Mouse (Mus musculus) limb, embryonic 14.5 days (tissue): Measurements from ENCODE around the gene Tfdp1. TPM values are rescaled to one million over a fixed set of nuclear protein-coding genes. Genes with fewer than 3 reads are reported as not detected.
A peak's percentile ranks its signal among the peaks of the same experiment; 100 is the strongest.

ENCODE experiments used
- ATAC-seq: fragments of 200-750 bp; cut with Nextera tagmentation; 2 replicates; pipeline ENCODE4 v1.8.0; 2017; ENCODE audit warnings: low read depth, moderate number of reproducible peaks, moderate TSS enrichment; ENCODE audit not compliant: low FRiP score
- DNase-seq: peaks from one replicate; pipeline ENCODE4 v3.0.0-alpha.2; 2015; ENCODE audit warnings: low spot score
- H3K27ac ChIP-seq: fragments of 300-500 bp; sonication (generic); replicated peaks from 2 replicates; pipeline ENCODE4 v1.5.1; 2014; ENCODE audit warnings: low read depth, mild to moderate bottlenecking, low read length, moderate library complexity, mixed read lengths
- H3K27me3 ChIP-seq: fragments of 300-500 bp; sonication (generic); 2 replicates; pipeline ENCODE4 v1.6.1; 2014; ENCODE audit warnings: low read length, mixed read lengths; ENCODE audit not compliant: control insufficient read depth, insufficient read depth
- H3K36me3 ChIP-seq: fragments of 300-500 bp; sonication (generic); 2 replicates; pipeline ENCODE4 v1.6.1; 2014; ENCODE audit warnings: mild to moderate bottlenecking, low read length, moderate library complexity, mixed read lengths; ENCODE audit not compliant: control insufficient read depth, insufficient read depth
- H3K4me1 ChIP-seq: fragments of 300-500 bp; sonication (generic); 2 replicates; pipeline ENCODE4 v1.6.1; 2014; ENCODE audit warnings: antibody characterized with exemption, low read length, mixed read lengths; ENCODE audit not compliant: control insufficient read depth, insufficient read depth
- H3K4me2 ChIP-seq: fragments of 300-500 bp; sonication (generic); replicated peaks from 2 replicates; pipeline ENCODE4 v1.6.1; 2014; ENCODE audit warnings: low read depth, mild to moderate bottlenecking, low read length, moderate library complexity; ENCODE audit not compliant: severe bottlenecking
- H3K4me3 ChIP-seq: fragments of 300-500 bp; sonication (generic); replicated peaks from 2 replicates; pipeline ENCODE4 v1.5.1; 2014; ENCODE audit warnings: low read length
- H3K9ac ChIP-seq: fragments of 300-500 bp; sonication (generic); 2 replicates; pipeline ENCODE4 v1.6.1; 2014; ENCODE audit warnings: mild to moderate bottlenecking, low read depth, low read length, moderate library complexity; ENCODE audit not compliant: severe bottlenecking
- H3K9me3 ChIP-seq: fragments of 300-500 bp; sonication (generic); 2 replicates; pipeline ENCODE4 v1.6.1; 2016; ENCODE audit warnings: low read length; ENCODE audit not compliant: control insufficient read depth
- POLR2A ChIP-seq: fragments of 200-500 bp; IDR thresholded peaks from 2 replicates; pipeline ENCODE4 v1.8.0; 2012; ENCODE audit warnings: inconsistent platforms, mild to moderate bottlenecking, moderate library complexity, borderline replicate concordance; ENCODE audit not compliant: insufficient read depth, insufficient read length; ENCODE audit errors: extremely low read depth
- WGBS: fragments of 180-500 bp; shearing (Covaris S2); extraction: QIAGEN DNeasy Blood & Tissue Kit; methylation state at CpG from one replicate; pipeline ENCODE4 v1.1.7; 2014; 5-methylcytosine and 5-hydroxymethylcytosine counted together
- polyA plus RNA-seq, 2 experiments: library from polyadenylated mRNA; depleted of rRNA in 1 of 2; stranded (reverse) in 1 of 2; unstranded in 1 of 2; fragments of >200 nt; fragmentation: Nextera tagmentation in 1 of 2; extraction: Ambion mirVana in 1 of 2; gene quantifications; 2 replicates each; pipeline versions ENCODE4 v1.2.1 to v1.2.3; 2012 to 2014

The Tfdp1 gene
- polyA plus RNA-seq, 2 experiments, result 162 to 230 TPM

- TF ChIP-seq POLR2A, result no peak
- ATAC-seq (no peak), DNase-seq (no peak)
- Histone ChIP-seq H3K36me3 (peaks cover 44% of the 10 kb centered on the region), H3K4me1 (peaks cover 10% of the 10 kb centered on the region; the same call in 1 of the 2 replicates), H3K27me3 (no peaks in the 10 kb centered on the region), H3K9me3 (no peaks in the 10 kb centered on the region), H3K4me3 (peak overlapping the region; percentile 82), H3K9ac (peak overlapping the region; percentile 93), H3K4me2 (peak overlapping the region; percentile 77), H3K27ac (no peak overlapping the region; the same call in 1 of the 2 replicates)
- WGBS, result 2% methylated on average over 11 of the region's 11 CpGs
These were observed 1.1 kb downstream of the Tfdp1 start for GRCm38 (mm10) chr8:13339646-13339990.

GRCm38 (mm10) chr8:13340650-13341049 is 2.1 kb downstream of the Tfdp1 start:
- peak overlapping the region; percentile 93 for H3K9ac ChIP-seq
- peak overlapping the region; percentile 77; the same call in 1 of the 2 replicates for H3K4me2 ChIP-seq
- H3K4me1 ChIP-seq, result peaks cover 10% of the 10 kb centered on the region; the same call in 1 of the 2 replicates
- H3K4me3 ChIP-seq, result peak overlapping the region; percentile 82
- no peaks in the 10 kb centered on the region for H3K9me3 ChIP-seq
- no peaks in the 10 kb centered on the region for H3K27me3 ChIP-seq
- DNase-seq, result no peak
- ATAC-seq, result no peak
- H3K27ac ChIP-seq, result no peak overlapping the region
- no peak for TF ChIP-seq POLR2A
- peaks cover 54% of the 10 kb centered on the region for H3K36me3 ChIP-seq
- WGBS, result 82% methylated on average over 8 of the region's 8 CpGs

- 87% methylated on average over 2 of the region's 2 CpGs for WGBS
- TF ChIP-seq POLR2A, result no peak
- peaks cover 71% of the 10 kb centered on the region for H3K36me3 ChIP-seq
These were observed 3.8 kb downstream of the Tfdp1 start for GRCm38 (mm10) chr8:13342340-13342739.

GRCm38 (mm10) chr8:13343134-13343533 is 4.6 kb downstream of the Tfdp1 start:
- Histone ChIP-seq H3K4me1 (peaks cover 10% of the 10 kb centered on the region; the same call in 1 of the 2 replicates), H3K9ac (no peak overlapping the region), H3K4me3 (no peak overlapping the region), H3K9me3 (no peaks in the 10 kb centered on the region), H3K4me2 (no peak overlapping the region), H3K27me3 (no peaks in the 10 kb centered on the region), H3K36me3 (peaks cover 79% of the 10 kb centered on the region), H3K27ac (no peak overlapping the region)
- no peak for TF ChIP-seq POLR2A
- WGBS, result 92% methylated on average over 4 of the region's 4 CpGs
- ATAC-seq (no peak), DNase-seq (no peak)

More at GRCm38 (mm10) chr8:13342340-13342739, 3.8 kb downstream of the Tfdp1 start:
- DNase-seq, result no peak
- Histone ChIP-seq H3K4me2 (no peak overlapping the region), H3K9ac (no peak overlapping the region; the same call in 1 of the 2 replicates), H3K4me3 (no peak overlapping the region), H3K4me1 (peaks cover 10% of the 10 kb centered on the region; the same call in 1 of the 2 replicates), H3K9me3 (no peaks in the 10 kb centered on the region), H3K27me3 (no peaks in the 10 kb centered on the region), H3K27ac (no peak overlapping the region)
- ATAC-seq, result no peak

GRCm38 (mm10) chr8:13350052-13350451 is 11.5 kb downstream of the Tfdp1 start:
- DNase-seq (no peak), ATAC-seq (no peak)
- H3K4me3 ChIP-seq, result no peak overlapping the region
- peaks cover 86% of the 10 kb centered on the region for H3K36me3 ChIP-seq
- no peak for TF ChIP-seq POLR2A
- no peaks in the 10 kb centered on the region for H3K27me3 ChIP-seq
- no peak overlapping the region for H3K4me2 ChIP-seq
- H3K9me3 ChIP-seq, result no peaks in the 10 kb centered on the region
- 88% methylated on average over 7 of the region's 7 CpGs for WGBS
- H3K27ac ChIP-seq, result no peak overlapping the region
- H3K4me1 ChIP-seq, result no peaks in the 10 kb centered on the region
- no peak overlapping the region for H3K9ac ChIP-seq

GRCm38 (mm10) chr8:13351593-13351992 is 13.0 kb downstream of the Tfdp1 start:
- H3K36me3 ChIP-seq, result peaks cover 85% of the 10 kb centered on the region
- 87% methylated on average over 5 of the region's 5 CpGs for WGBS

More at GRCm38 (mm10) chr8:13351593-13351992, 13.0 kb downstream of the Tfdp1 start:
- Histone ChIP-seq H3K4me1 (no peaks in the 10 kb centered on the region), H3K9ac (no peak overlapping the region), H3K27me3 (no peaks in the 10 kb centered on the region), H3K4me3 (no peak overlapping the region), H3K9me3 (no peaks in the 10 kb centered on the region), H3K4me2 (no peak overlapping the region), H3K27ac (no peak overlapping the region)
- no peak for TF ChIP-seq POLR2A
- ATAC-seq (no peak), DNase-seq (no peak)
